Mouse (Mus musculus) gastrocnemius, adult 18-20 months (tissue): ENCODE measurements around the gene Adipor1. TPM values are rescaled to one million over a fixed set of nuclear protein-coding genes. Genes with fewer than 3 reads are reported as not detected.
A peak's percentile ranks its signal among the peaks of the same experiment; 100 is the strongest.

ENCODE experiments used
- DNase-seq: peaks from one replicate; pipeline ENCODE4 v3.0.0; 2021; ENCODE audit warnings: low spot score
- long read RNA-seq, 2 experiments: library from polyadenylated mRNA; stranded (forward); transcript quantifications; one replicate each; pipeline ENCODE4 v2.0.0; 2021
- total RNA-seq, 2 experiments: library from RNA; stranded (reverse); gene quantifications; 2 replicates each; pipeline ENCODE4 v1.2.3; 2021

Adipor1 gene
- 100 to 1,000 TPM; 184 to 193 TPM for total RNA-seq
- long read RNA-seq, experiment 1, transcript Adipor1-202 (8 exons, 3,446 nt): minor isoform, 95 of 1,160 reads
- long read RNA-seq, experiment 1, transcript Adipor1-201 (8 exons, 3,123 nt): major isoform, 958 of 1,160 reads
- long read RNA-seq, experiment 1, partial matches to known transcripts: 27 of 1,160 reads
- long read RNA-seq, experiment 1, other reads (novel, unspliced or antisense): 80 of 1,160 reads
- long read RNA-seq, experiment 2, transcript Adipor1-201 (8 exons, 3,123 nt): major isoform, 710 of 868 reads
- long read RNA-seq, experiment 2, transcript Adipor1-202 (8 exons, 3,446 nt): minor isoform, 71 of 868 reads
- long read RNA-seq, experiment 2, partial matches to known transcripts: 31 of 868 reads
- long read RNA-seq, experiment 2, other reads (novel, unspliced or antisense): 56 of 868 reads

DNA sequence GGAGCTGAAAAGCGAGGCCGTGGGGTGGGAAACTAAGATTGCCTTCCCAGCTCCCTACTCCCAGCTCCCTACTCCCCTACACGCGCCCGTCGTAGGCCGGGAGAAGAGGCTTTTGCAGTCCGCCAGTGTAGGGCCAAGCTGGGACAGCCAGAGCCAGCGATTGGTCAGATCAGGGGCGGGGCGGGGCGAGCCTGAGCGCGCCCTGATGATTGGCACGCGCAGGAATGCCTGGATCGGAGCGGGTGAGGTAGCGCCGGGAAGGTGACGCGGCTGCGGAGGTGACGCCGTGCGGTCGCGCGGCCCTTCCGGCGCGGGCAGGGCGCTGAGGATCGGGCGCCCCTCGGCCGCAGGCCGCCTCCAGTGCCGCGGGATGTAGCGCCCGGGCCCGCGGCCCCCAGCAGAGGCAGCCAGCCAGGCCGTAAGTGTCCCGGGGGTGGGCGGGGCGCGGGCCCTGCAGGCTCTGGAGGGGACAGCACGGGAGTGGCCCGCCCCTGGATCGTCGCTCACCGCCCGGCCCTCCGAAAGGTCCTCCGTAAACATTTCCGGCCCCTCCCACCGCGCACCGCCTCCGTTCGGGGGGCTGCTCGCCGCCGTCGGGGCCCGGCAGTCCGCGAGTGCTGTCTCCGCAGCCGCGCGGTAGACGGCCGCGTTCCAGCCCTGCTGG lies at the start of gene Adipor1:
Gene Adipor1, plus strand, starts transcription at position 211 of the 664 bp plus-strand sequence.
- peak; percentile 98 for DNase-seq

- DNase-seq: no peak
Observed at GRCm38 (mm10) chr1:134365491-134365890, 49.7 kb upstream of the Adipor1 start.

DNA sequence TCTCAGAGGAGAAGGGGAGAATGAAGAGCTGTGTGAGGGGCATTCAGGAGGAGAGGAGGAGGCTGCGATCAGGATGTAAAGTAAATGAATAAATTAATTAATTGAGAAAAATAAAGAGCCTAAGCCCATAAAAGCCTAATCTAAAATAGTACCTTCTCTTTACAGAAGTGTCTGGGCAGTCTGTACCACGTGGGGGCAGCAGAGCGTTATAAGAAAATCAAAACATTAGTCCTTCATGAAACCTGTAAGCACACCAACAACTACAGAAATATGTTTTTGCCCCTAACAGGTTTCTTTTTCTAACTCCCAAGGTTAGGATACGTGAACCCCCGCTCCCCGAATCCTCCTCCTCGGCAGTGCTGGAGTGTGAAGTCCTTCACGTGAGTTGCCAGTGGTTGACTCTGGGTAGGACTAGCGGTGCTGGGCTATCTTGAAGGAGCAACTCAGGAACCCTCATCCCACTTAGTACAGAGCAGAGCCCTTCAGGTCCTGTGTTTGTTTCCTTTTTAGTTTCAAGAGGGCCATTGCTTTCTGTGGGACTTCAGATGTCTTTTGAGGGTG lies 46.3 kb upstream of the Adipor1 start:
- DNase-seq: peak; percentile 55

GRCm38 (mm10) chr1:134374124-134374523 lies 41.1 kb upstream of the Adipor1 start:
- DNase-seq: no peak

DNA sequence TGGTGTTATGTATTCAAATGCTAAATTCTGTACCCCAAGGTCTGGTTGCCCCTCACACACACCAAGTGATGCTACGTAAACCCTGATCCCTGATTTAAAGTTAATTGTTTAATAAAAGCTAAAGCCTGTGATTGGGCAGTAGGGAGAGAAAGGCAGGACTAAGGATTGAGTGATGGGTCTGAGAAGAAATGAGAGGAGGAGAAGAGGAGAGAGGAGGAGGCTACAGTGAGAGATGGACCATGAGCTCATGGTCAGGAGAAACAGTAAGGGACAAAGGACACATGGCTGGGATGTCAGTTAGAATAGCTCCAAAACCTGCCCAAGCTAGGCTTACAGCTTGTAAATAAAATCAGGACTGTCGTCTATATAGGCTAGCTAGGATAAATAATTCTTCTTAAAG lies 34.1 kb upstream of the Adipor1 start:
- DNase-seq: no peak

GRCm38 (mm10) chr1:134381795-134382625 lies 33.2 kb upstream of the Adipor1 start:
- DNase-seq: no peak

DNA sequence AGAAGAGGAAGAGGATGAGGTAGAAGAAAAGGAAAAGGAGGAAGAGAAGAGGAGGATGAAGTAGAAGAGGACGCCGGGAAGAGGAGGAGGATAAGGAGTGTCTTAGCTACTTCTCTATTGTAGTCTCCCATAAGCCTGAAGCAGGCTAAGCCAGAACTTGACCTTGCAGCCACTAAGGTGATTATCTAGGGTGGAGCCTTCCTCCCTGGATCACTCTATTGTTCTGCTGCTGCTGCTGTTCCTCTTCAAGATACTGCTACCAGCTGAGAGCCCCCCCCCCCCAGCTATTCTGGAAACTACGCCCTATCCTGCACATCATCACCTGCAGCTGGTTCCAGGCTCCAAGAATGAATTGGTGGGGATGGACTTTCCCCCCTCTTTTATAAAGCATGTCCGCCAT lies 30.6 kb upstream of the Adipor1 start:
- no peak for DNase-seq

- DNase-seq: no peak
Observed at GRCm38 (mm10) chr1:134385176-134385575, 30.0 kb upstream of the Adipor1 start.

GRCm38 (mm10) chr1:134385666-134386065 lies 29.5 kb upstream of the Adipor1 start, which contains the start of gene 4933406M09Rik:
4933406M09Rik (plus strand) TSS chr1:134385940.
- no peak for DNase-seq

DNA sequence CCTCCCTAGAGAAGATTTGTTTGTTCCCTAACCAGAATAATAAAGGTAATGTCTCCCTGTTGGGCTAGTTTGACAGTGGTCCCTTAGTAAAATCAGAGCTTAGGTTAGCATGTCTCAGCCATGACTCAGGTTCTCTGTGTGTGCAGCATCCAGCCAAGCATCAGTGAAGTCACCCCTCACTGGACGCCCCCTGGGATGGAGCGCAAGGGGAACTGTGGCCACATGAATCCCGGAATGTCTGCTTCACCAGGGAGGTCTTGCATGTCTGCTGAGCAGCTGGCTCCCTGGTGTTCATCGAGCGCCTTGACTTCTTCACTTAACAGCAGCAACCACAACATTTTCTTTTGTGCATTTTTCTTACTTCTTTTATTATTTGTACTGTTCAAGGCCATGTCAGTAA lies 21.4 kb upstream of the Adipor1 start:
- no peak for DNase-seq

DNA sequence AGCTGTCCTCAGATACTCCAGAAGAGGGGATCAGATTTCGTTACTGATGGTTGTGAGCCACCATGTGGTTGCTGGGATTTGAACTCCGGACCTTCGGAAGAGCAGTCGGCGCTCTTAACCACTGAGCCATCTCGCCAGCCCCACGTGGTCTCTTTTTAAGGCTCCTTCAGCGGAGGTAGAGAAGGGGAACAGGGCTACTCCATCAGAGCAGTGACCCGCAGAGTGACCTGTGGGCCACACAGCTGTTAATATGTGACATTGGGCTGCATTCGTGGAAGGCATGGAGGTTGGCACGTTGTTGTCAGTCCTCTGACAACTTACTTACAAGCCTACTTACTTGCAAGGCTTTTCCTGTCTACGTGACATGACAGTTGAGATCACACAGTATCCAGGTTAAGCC lies 17.0 kb upstream of the Adipor1 start:
- no peak for DNase-seq

DNA sequence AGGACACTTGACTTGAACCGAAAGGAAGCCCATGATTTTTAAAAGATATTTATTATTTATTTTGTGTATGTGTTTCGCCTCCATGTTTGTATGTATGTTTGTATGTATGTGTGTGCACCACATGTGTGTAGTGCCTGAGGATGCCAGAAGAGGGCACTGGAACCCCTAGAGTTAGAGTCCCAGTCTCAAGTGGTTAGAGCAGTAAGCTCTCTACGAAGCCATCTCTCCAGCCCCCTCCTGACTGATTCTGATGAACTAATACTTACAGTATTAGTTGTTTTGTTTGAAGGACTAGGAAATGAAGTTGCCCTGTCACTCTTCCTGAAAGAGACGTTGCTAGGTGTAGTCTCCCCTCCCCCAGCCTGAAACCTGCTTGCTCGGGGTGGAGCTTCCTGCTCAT lies 15.4 kb upstream of the Adipor1 start:
- DNase-seq: no peak

DNA sequence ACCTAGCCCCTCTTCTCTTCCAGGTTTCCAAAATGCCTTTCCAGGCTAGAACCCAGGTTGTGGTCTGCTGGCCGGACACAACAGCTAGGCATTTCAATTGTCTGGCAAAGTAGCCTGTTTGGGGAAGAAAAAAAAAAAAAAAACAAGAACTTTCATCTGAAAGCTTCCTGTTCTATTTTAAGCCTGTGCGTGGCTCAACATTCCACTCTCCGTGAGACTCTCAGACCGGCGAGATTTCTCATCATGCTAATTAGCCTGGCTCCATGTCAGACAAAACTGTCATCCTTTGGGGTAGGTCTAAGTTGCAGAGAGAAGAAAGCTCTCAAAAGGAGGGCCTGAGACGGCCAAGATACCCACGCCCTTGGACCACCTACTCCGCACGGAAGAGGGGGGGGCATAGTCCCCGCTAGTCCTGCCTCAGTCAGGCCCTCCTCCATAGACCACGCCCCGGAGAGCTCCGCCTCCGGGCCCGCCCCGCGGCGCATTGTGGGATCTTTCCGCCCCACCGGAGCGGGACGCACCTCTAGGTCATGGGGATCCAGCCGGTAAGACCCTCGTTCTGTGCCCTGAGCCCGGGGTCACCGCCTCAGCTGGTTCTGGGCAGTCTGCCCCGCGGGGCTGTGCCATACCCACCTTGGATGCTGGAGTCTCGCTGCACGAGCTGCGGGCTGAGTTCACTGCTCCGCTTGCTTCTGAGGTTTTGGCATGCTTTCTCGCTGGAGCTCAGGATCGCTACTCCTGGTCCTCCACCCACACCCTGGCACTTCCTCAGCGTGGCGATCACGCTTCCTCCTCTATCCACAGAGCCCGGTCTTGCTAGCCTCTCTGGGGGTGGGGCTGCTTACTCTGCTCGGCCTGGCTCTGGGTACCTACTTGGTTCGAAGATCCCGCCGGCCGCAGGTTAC lies 9.4 kb upstream of the Adipor1 start, which contains the start of gene Cyb5r1:
Gene Cyb5r1, plus strand, starts transcription at position 51 of the 905 bp plus-strand sequence.
- DNase-seq: peak; percentile 78

- no peak for DNase-seq
Observed at GRCm38 (mm10) chr1:134406414-134406771, 8.8 kb upstream of the Adipor1 start.

- DNase-seq: no peak
Observed at GRCm38 (mm10) chr1:134408080-134408479, 7.1 kb upstream of the Adipor1 start.

GRCm38 (mm10) chr1:134411706-134412629 lies 3.2 kb upstream of the Adipor1 start:
- DNase-seq: peak; percentile 67

GRCm38 (mm10) chr1:134414038-134414437 lies 1.1 kb upstream of the Adipor1 start:
- DNase-seq: no peak

DNA sequence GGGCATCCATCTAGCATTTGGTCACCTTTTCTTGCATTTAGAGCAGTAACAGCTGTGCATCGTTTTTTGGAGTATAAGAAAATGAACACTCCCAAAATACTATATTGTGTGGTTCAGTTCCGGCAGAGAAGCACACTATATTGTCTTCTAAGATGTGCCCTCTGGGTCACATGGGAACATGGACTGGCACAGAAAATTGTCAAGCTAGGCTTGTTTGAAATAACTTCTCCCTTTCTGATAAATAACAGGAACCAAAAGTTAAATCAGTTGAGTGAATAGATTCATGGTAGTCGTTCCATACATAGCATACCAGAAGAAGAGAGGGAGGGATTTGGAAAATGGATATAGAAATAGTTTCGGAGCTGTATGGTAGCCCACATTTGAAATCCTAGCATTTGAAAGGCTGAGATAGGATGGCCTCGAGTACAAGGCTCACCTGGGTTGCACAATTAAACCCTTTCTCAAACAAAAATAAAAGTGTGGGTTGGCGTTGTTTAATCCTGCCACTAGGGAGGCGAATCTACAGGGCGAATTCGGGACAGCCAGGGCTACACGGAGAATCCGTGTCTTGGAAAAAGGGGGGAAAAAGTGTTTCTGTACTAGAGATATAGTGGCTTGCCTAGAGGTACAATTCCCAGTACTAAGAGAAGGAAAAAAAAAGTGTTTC lies 544 bp upstream of the Adipor1 start:
- no peak for DNase-seq
